Mouse (Mus musculus): Measurements from ENCODE around the gene Mapk14.
"Not testable (repeated sequence)": the region's sequence is repeated elsewhere in the genome, so short reads cannot be mapped to it uniquely, and the experiment has no call there.

GRCm38 (mm10) chr17:28774303-28774702 lies 83.2 kb downstream of the Mapk14 start:
- TF ChIP-seq CTCF (IDR thresholded peaks at IDR 0.05; ENCODE audit: borderline replicate concordance, insufficient read depth, low read length); POLR2A (IDR thresholded peaks at IDR 0.05; ENCODE audit: low read depth, low read length): not testable (repeated sequence)
